Mouse (Mus musculus): Measurements from ENCODE around the gene Tgfbr2.

DNA sequence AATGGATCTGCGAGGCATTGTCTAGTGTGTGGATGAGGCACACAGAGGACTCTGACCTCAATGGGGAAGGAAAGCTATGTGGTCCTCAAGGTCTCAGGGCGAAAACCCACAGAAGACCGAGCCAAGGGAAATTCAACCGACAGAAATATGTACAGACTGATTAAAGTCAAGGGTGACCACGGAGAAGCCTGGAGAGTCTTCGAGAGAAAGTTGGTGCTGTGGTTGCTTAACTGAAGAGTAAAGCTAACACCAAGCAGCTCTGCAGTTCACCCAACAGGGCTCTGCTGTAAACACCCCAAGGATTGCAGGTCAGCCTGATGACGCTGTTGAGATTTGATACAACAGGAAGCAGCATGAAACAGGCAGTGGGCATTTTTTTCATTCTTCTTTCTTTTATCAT, 14.3 kb downstream of the Tgfbr2 start:
- TF ChIP-seq NRF1 (IDR thresholded peaks at IDR 0.05; ENCODE audit: low read depth, low read length) (no peak), CTCF (conservative IDR thresholded peaks at IDR 0.05 in 1 of 2, IDR thresholded peaks at IDR 0.05 in 1 of 2; ENCODE audit: low read depth in 2 of 2, low read length in 2 of 2) (no peak), EP300 (IDR thresholded peaks at IDR 0.05; ENCODE audit: low read length) (no peak), JUND (conservative IDR thresholded peaks at IDR 0.05; ENCODE audit: low read depth, low read length) (no peak), CHD2 (IDR thresholded peaks at IDR 0.05; ENCODE audit: low read length) (no peak), POLR2A (IDR thresholded peaks at IDR 0.05; ENCODE audit: low read depth, low read length) (no peak), MEF2A (IDR thresholded peaks at IDR 0.05; ENCODE audit: borderline replicate concordance, low read depth, low read length) (no peak), USF1 (IDR thresholded peaks at IDR 0.05; ENCODE audit: low read depth, low read length) (no peak), E2F4 (IDR thresholded peaks at IDR 0.05; ENCODE audit: insufficient replicate concordance, low read depth, low read length) (no peak), KAT2A (IDR thresholded peaks at IDR 0.05; ENCODE audit: insufficient replicate concordance, low read length) (no peak), NELFE (IDR thresholded peaks at IDR 0.05; ENCODE audit: low read depth, low read length) (no peak), POLR2AphosphoS2 (IDR thresholded peaks at IDR 0.05; ENCODE audit: low read depth, low read length) (no peak), UBTF (IDR thresholded peaks at IDR 0.05; ENCODE audit: low read depth, low read length) (no peak), MXI1 (IDR thresholded peaks at IDR 0.05; ENCODE audit: low read depth, low read length) (no peak)

All from CH12.LX (cell line).